Mouse (Mus musculus) midbrain, embryonic 11.5 days (tissue): Measurements from ENCODE around the gene Ubl4b. TPM values are rescaled to one million over a fixed set of nuclear protein-coding genes. Genes with fewer than 3 reads are reported as not detected.
A peak's percentile ranks its signal among the peaks of the same experiment; 100 is the strongest.

Experiments used
- ATAC-seq: fragments of 200-750 bp; cut with Nextera tagmentation; 2 replicates; pipeline ENCODE4 v1.8.0; 2017; ENCODE audit warnings: moderate TSS enrichment, moderate library complexity; ENCODE audit not compliant: low FRiP score
- DNase-seq: peaks from one replicate; pipeline ENCODE4 v3.0.0; 2015; ENCODE audit warnings: low spot score; ENCODE audit errors: missing footprints
- H3K27ac ChIP-seq: fragments of 300-500 bp; sonication (generic); 2 replicates; pipeline ENCODE4 v1.5.1; 2014; ENCODE audit warnings: low read depth, low read length
- H3K27me3 ChIP-seq: fragments of 300-500 bp; sonication (generic); 2 replicates; pipeline ENCODE4 v1.6.1; 2014; ENCODE audit warnings: mild to moderate bottlenecking, low read length, moderate library complexity, mixed read lengths; ENCODE audit not compliant: control insufficient read depth, insufficient read depth
- H3K36me3 ChIP-seq: fragments of 300-500 bp; sonication (generic); 2 replicates; pipeline ENCODE4 v1.6.1; 2014; ENCODE audit warnings: mild to moderate bottlenecking, low read length, moderate library complexity, mixed read lengths; ENCODE audit not compliant: control insufficient read depth, insufficient read depth
- H3K4me1 ChIP-seq: fragments of 300-500 bp; sonication (generic); 2 replicates; pipeline ENCODE4 v1.6.1; 2014; ENCODE audit warnings: low read length; ENCODE audit not compliant: control insufficient read depth, insufficient read depth
- H3K4me2 ChIP-seq: fragments of 300-500 bp; sonication (generic); 2 replicates; pipeline ENCODE4 v1.6.1; 2014; ENCODE audit warnings: mild to moderate bottlenecking, moderate library complexity
- H3K4me3 ChIP-seq: fragments of 300-500 bp; sonication (generic); 2 replicates; pipeline ENCODE4 v1.5.1; 2014; ENCODE audit warnings: low read depth, low read length
- H3K9ac ChIP-seq: fragments of 300-500 bp; sonication (generic); 2 replicates; pipeline ENCODE4 v1.6.1; 2014; ENCODE audit warnings: low read length
- H3K9me3 ChIP-seq: fragments of 300-500 bp; sonication (generic); 2 replicates; pipeline ENCODE4 v1.6.1; 2016; ENCODE audit warnings: low read length; ENCODE audit not compliant: control insufficient read depth
- WGBS: fragments of 180-500 bp; shearing (Covaris S2); extraction: QIAGEN DNeasy Blood & Tissue Kit; methylation state at CpG from one replicate; pipeline ENCODE4 v1.1.7; 2014; 5-methylcytosine and 5-hydroxymethylcytosine counted together
- polyA plus RNA-seq: library from polyadenylated mRNA; unstranded; fragments of >200 nt; fragmentation: Nextera tagmentation; extraction: Ambion mirVana; gene quantifications from 2 replicates; pipeline ENCODE4 v1.2.1, GENCODE M21; 2014

Gene Ubl4b
- polyA plus RNA-seq, 1 experiment from 2014 or later = not detected

GRCm38 (mm10) chr3:107593632-107594031 is 38.8 kb upstream of the Ubl4b start:
- no peaks in the 10 kb centered on the region for H3K9me3 ChIP-seq
- H3K9ac ChIP-seq = no peak overlapping the region
- no peaks in the 10 kb centered on the region for H3K36me3 ChIP-seq
- peaks cover 55% of the 10 kb centered on the region for H3K27me3 ChIP-seq
- no peak overlapping the region for H3K4me3 ChIP-seq
- H3K4me1 ChIP-seq = peaks cover 10% of the 10 kb centered on the region
- H3K27ac ChIP-seq = no peak overlapping the region
- no peak for ATAC-seq
- DNase-seq = no peak
- WGBS = 54% methylated on average over 2 of the region's 2 CpGs
- H3K4me2 ChIP-seq = no peak overlapping the region

- DNase-seq (peak; percentile 75), ATAC-seq (no peak)
- Histone ChIP-seq H3K4me1 (peaks cover 10% of the 10 kb centered on the region), H3K27me3 (peaks cover 44% of the 10 kb centered on the region), H3K4me2 (no peak overlapping the region), H3K9ac (no peak overlapping the region), H3K9me3 (no peaks in the 10 kb centered on the region), H3K27ac (no peak overlapping the region), H3K36me3 (no peaks in the 10 kb centered on the region), H3K4me3 (no peak overlapping the region)
- WGBS = 74% methylated on average over 1 of the region's 1 CpGs
Measured at GRCm38 (mm10) chr3:107591612-107592011, 36.7 kb upstream of the Ubl4b start.

DNA sequence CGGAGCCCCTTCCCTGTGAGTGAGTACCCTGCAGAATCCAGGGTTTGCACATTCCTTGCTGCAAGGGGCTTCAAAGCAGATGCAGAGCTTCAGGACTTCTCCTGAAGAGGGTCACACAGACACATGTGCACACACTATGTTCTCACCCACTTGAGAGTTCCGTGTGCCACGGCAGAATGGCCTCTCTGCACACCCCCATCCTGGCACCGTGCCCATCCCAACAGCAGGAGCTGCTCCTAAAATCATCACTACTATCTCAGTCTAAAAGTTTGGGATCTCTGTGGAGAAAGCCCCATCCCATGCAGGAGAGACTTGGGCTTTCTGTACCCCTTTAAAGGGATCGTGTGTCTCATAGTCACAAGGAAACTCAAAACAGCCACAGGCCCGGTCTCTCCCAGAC is 31.6 kb upstream of the Ubl4b start:
- no peak overlapping the region for H3K4me2 ChIP-seq
- H3K9ac ChIP-seq = no peak overlapping the region
- H3K27me3 ChIP-seq = peaks cover 53% of the 10 kb centered on the region
- 76% methylated on average over 6 of the region's 6 CpGs for WGBS
- DNase-seq = no peak
- H3K4me1 ChIP-seq = 0 out of 2 replicates have a peak, but pooled peaks cover 4% of the 10 kb centered on the region
- H3K4me3 ChIP-seq = no peak overlapping the region
- H3K27ac ChIP-seq = no peak overlapping the region
- H3K9me3 ChIP-seq = no peaks in the 10 kb centered on the region
- no peaks in the 10 kb centered on the region for H3K36me3 ChIP-seq
- ATAC-seq = no peak

- Histone ChIP-seq H3K4me2 (no peak overlapping the region), H3K27me3 (peaks cover 72% of the 10 kb centered on the region), H3K9ac (no peak overlapping the region), H3K4me3 (no peak overlapping the region), H3K36me3 (no peaks in the 10 kb centered on the region), H3K4me1 (0 out of 2 replicates have a peak, but pooled peaks cover 4% of the 10 kb centered on the region), H3K27ac (no peak overlapping the region), H3K9me3 (no peaks in the 10 kb centered on the region)
- 4% methylated on average over 1 of the region's 1 CpGs for WGBS
- no peak for ATAC-seq
- DNase-seq = peak; percentile 91
Measured at GRCm38 (mm10) chr3:107583893-107584292, 29.0 kb upstream of the Ubl4b start.

- Histone ChIP-seq H3K4me1 (0 out of 2 replicates have a peak, but pooled peaks cover 4% of the 10 kb centered on the region), H3K27me3 (peaks cover 72% of the 10 kb centered on the region), H3K36me3 (no peaks in the 10 kb centered on the region), H3K4me2 (peak overlapping the region; percentile 47), H3K4me3 (peak overlapping the region; percentile 22), H3K9ac (no peak overlapping the region; the same call in 1 of the 2 replicates), H3K27ac (no peak overlapping the region), H3K9me3 (no peaks in the 10 kb centered on the region)
- ATAC-seq (peak; percentile 54; the same call in 1 of the 2 replicates), DNase-seq (peak; percentile 96)
- under 1% methylated on average over 65 of the region's 65 CpGs for WGBS
Measured at GRCm38 (mm10) chr3:107582875-107583767, 28.2 kb upstream of the Ubl4b start.

DNA sequence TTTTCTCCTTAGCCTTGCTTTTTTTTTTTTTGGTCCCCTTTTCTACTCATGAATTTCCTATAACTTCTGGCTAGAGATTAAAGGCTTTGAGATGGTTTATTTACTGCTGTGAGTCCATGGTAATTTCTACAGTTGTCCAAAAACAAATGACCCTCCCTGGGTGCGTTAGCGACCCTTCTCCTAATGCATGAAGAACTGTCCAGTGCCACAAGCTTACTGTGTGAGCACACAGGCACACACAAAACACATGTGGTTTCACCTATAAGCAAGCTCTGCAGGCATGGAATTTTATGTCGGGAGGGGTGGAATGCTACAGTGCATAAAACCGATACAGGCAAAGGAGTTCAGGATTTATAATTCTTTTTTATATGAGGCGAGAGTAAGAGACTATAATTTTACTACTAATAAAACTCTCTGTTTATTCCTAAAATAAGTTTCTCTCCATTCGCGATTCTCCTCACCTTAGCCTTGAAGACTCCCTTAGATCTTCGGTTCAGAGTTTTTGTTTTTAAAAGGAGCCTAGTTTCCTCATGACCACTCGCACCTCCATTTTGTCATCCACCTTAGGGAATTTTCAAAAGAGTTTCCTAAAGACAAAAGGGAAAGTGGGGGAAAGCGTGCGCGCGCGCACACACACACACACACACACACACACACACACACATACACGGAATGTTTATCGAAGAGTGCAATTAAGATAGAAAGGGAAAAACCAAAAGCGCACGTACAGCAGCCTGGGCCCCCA is 27.4 kb upstream of the Ubl4b start:
- Histone ChIP-seq H3K9ac (no peak overlapping the region), H3K27ac (no peak overlapping the region), H3K36me3 (no peaks in the 10 kb centered on the region), H3K4me3 (peak overlapping the region; percentile 22), H3K27me3 (peaks cover 72% of the 10 kb centered on the region), H3K4me2 (peak overlapping the region; percentile 47), H3K4me1 (0 out of 2 replicates have a peak, but pooled peaks cover 4% of the 10 kb centered on the region), H3K9me3 (no peaks in the 10 kb centered on the region)
- 2% methylated on average over 18 of the region's 18 CpGs for WGBS
- no peak for ATAC-seq
- peak; percentile 91 for DNase-seq

GRCm38 (mm10) chr3:107581103-107582010 is 26.5 kb upstream of the Ubl4b start:
- no peaks in the 10 kb centered on the region for H3K9me3 ChIP-seq
- H3K27me3 ChIP-seq = peaks cover 67% of the 10 kb centered on the region
- DNase-seq = peak; percentile 91
- H3K27ac ChIP-seq = no peak overlapping the region
- WGBS = 3% methylated on average over 15 of the region's 15 CpGs
- no peak overlapping the region for H3K4me3 ChIP-seq
- no peaks in the 10 kb centered on the region for H3K36me3 ChIP-seq
- no peak overlapping the region for H3K9ac ChIP-seq
- ATAC-seq = no peak
- 0 out of 2 replicates have a peak, but pooled peaks cover 4% of the 10 kb centered on the region for H3K4me1 ChIP-seq
- H3K4me2 ChIP-seq = no peak overlapping the region

GRCm38 (mm10) chr3:107579466-107579865 is 24.6 kb upstream of the Ubl4b start:
- peaks cover 48% of the 10 kb centered on the region for H3K27me3 ChIP-seq
- no peak overlapping the region for H3K4me3 ChIP-seq
- H3K9ac ChIP-seq = no peak overlapping the region
- 10% methylated on average over 4 of the region's 4 CpGs for WGBS
- H3K9me3 ChIP-seq = no peaks in the 10 kb centered on the region
- H3K27ac ChIP-seq = no peak overlapping the region
- H3K36me3 ChIP-seq = no peaks in the 10 kb centered on the region
- no peak overlapping the region for H3K4me2 ChIP-seq
- no peak; the same call in 1 of the 2 replicates for ATAC-seq
- 0 out of 2 replicates have a peak, but pooled peaks cover 4% of the 10 kb centered on the region for H3K4me1 ChIP-seq
- DNase-seq = peak; percentile 99
